Mouse (Mus musculus) limb, embryonic 11.5 days (tissue): ENCODE results near the gene Foxe1. TPM values are rescaled to one million over a fixed set of nuclear protein-coding genes. Genes with fewer than 3 reads are reported as not detected.

Experiments
- ATAC-seq: fragments of 200-750 bp; cut with Nextera tagmentation; 2 replicates; pipeline ENCODE4 v1.8.0; 2017; ENCODE audit warnings: low read depth; ENCODE audit not compliant: insufficient number of reproducible peaks, low FRiP score, low TSS enrichment
- DNase-seq: peaks from one replicate; pipeline ENCODE4 v3.0.0-alpha.2; 2015; ENCODE audit warnings: low spot score
- H3K27ac ChIP-seq: fragments of 300-500 bp; sonication (generic); replicated peaks from 2 replicates; pipeline ENCODE4 v1.5.1; 2014; ENCODE audit warnings: low read depth, mild to moderate bottlenecking, low read length
- H3K27me3 ChIP-seq: fragments of 300-500 bp; sonication (generic); 2 replicates; pipeline ENCODE4 v1.6.1; 2014; ENCODE audit warnings: mild to moderate bottlenecking, low read length, mixed read lengths; ENCODE audit not compliant: control insufficient read depth, insufficient read depth
- H3K36me3 ChIP-seq: fragments of 300-500 bp; sonication (generic); 2 replicates; pipeline ENCODE4 v1.6.1; 2014; ENCODE audit warnings: mild to moderate bottlenecking, low read length, moderate library complexity, mixed read lengths; ENCODE audit not compliant: control insufficient read depth, insufficient read depth
- H3K4me1 ChIP-seq: fragments of 300-500 bp; sonication (generic); 2 replicates; pipeline ENCODE4 v1.6.1; 2014; ENCODE audit warnings: low read length, mixed read lengths; ENCODE audit not compliant: control insufficient read depth, insufficient read depth
- H3K4me2 ChIP-seq: fragments of 300-500 bp; sonication (generic); 2 replicates; pipeline ENCODE4 v1.6.1; 2014; ENCODE audit warnings: low read depth, mild to moderate bottlenecking, moderate library complexity; ENCODE audit not compliant: severe bottlenecking
- H3K4me3 ChIP-seq: fragments of 300-500 bp; sonication (generic); 2 replicates; pipeline ENCODE4 v1.5.1; 2014; ENCODE audit warnings: low read depth, low read length
- H3K9ac ChIP-seq: fragments of 300-500 bp; sonication (generic); 2 replicates; pipeline ENCODE4 v1.6.1; 2014; ENCODE audit warnings: mild to moderate bottlenecking, low read length
- H3K9me3 ChIP-seq: fragments of 300-500 bp; sonication (generic); 2 replicates; pipeline ENCODE4 v1.6.1; 2016; ENCODE audit warnings: low read length; ENCODE audit not compliant: control insufficient read depth
- WGBS: fragments of 180-500 bp; shearing (Covaris S2); extraction: QIAGEN DNeasy Blood & Tissue Kit; methylation state at CpG from one replicate; pipeline ENCODE4 v1.1.7; 2014; 5-methylcytosine and 5-hydroxymethylcytosine counted together
- polyA plus RNA-seq: library from polyadenylated mRNA; unstranded; fragments of >200 nt; fragmentation: Nextera tagmentation; extraction: Ambion mirVana; gene quantifications from 2 replicates; pipeline ENCODE4 v1.2.1, GENCODE M21; 2014

The Foxe1 gene
- polyA plus RNA-seq, 1 experiment from 2014 or later = not detected

DNA sequence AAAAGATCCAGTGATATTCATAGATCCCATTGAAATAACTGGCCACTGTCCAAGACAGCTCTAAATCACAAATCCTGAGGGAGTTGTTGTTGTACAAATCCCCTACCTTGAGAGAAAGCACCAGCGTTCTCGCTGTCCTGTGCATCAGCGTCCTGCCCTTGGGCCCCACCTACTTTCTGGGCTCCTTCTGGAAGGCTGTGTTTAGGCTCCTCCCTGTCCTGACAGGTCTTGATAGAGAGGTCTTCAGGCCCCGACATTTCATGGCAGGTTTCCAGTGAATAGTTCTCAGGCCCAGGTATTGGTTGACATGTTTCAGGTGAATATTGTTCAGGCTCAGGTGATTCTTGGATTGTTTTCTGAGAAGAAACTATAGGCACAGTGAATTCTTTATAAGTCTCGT is 52.3 kb downstream of the Foxe1 start:
- Histone ChIP-seq H3K36me3 (peaks cover 3% of the 10 kb centered on the region; the same call in 1 of the 2 replicates), H3K4me1 (no peaks in the 10 kb centered on the region), H3K4me2 (no peak overlapping the region), H3K9me3 (no peaks in the 10 kb centered on the region), H3K4me3 (no peak overlapping the region), H3K27ac (no peak overlapping the region), H3K9ac (no peak overlapping the region), H3K27me3 (no peaks in the 10 kb centered on the region)
- 33% methylated on average over 5 of the region's 5 CpGs for WGBS
- ATAC-seq (no peak), DNase-seq (no peak)

Other genes with a start within 250 kb of the Foxe1 start
- gene Ncbp1, start 205.0 kb upstream of the Foxe1 start, polyA plus RNA-seq = 129 and 135 TPM in 2 replicates
- gene Tstd2, start 204.9 kb upstream of the Foxe1 start, polyA plus RNA-seq = 45.1 and 55.1 TPM in 2 replicates
- 26.1 and 27.3 TPM in 2 replicates for gene Xpa, start 147.3 kb upstream of the Foxe1 start, polyA plus RNA-seq
- 10.2 and 11.0 TPM in 2 replicates for gene Trmo, start 45.8 kb downstream of the Foxe1 start, polyA plus RNA-seq
- 13.5 and 13.9 TPM in 2 replicates for gene Hemgn, start 69.9 kb downstream of the Foxe1 start, polyA plus RNA-seq
- gene Anp32b, start 107.3 kb downstream of the Foxe1 start, polyA plus RNA-seq = 403 and 422 TPM in 2 replicates
- 94.8 and 98.0 TPM in 2 replicates for gene Nans, start 145.6 kb downstream of the Foxe1 start, polyA plus RNA-seq
- gene Trim14, start 192.5 kb downstream of the Foxe1 start, polyA plus RNA-seq = 0.36 and 0.95 TPM in 2 replicates